Mouse (Mus musculus) cerebellum, postnatal 14 days (tissue): ENCODE measurements at regions not wholly inside any gene's neighbourhood (a gene's known extent, or its start where the extent isn't known, plus 50 kb on each side); places are given as distances from the start of the nearest gene placed in this dataset.
A peak's percentile ranks its signal among the peaks of the same experiment; 100 is the strongest.

Experiments
- DNase-seq, 2 experiments: peaks; one replicate each; pipeline ENCODE4 v3.0.0; 2021; ENCODE audit warnings: mixed read lengths in 2 of 2

DNA sequence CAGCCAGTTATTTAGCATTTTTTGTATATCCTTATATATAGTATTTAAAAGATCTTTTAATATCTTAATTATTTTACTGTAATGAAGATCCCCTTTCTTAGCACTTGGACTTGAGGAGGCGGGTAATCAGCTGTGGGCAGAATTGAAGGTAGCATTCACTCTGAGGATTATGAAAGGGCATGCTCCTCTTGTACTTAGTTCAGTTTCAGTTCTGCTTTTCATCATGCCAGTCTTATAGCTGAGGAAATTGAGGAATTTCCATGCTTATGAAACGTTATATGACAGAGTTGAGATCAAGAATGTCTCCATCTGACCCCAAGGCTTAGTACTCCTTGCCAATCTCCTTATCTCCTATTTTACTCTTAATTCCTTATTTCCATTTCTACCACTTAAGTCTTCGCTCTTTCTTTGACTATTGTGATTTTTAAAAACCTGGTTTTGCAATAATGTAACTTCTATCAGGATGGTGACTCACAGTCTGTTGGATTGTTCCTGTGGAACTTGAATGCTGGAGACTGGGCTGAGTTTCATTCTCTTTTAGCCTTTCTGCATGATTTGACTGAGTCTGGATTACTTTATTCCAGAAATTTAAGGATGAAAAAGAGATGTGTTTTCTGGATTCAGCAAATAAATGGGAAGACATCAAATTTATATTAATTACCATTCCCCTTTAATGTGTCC is 133.6 kb downstream of the Papss1 start:
- DNase-seq: no peak

- peak; percentile 67 to 68 for DNase-seq
Measured at GRCm38 (mm10) chr3:131703134-131703533, 138.6 kb downstream of the Papss1 start.

DNA sequence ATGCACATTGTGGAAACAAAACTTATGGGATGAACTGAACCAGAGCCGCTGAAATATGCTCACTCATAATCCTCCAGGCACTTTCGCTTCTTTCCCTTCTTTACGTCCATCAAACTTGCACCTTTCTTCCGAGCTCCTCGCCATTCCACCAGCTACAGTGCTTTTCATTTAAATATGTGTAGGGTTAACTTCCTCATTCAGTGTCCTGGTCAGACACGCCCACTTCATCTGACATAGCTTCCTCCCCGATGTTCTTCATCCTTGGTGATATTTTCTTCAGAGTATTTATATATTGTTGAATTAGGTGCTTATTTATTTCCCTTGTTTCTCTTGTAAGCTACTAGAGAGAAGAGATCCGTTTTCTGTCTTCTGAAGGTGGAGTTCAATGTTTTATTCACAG is 149.0 kb downstream of the Papss1 start:
- DNase-seq: no peak

DNA sequence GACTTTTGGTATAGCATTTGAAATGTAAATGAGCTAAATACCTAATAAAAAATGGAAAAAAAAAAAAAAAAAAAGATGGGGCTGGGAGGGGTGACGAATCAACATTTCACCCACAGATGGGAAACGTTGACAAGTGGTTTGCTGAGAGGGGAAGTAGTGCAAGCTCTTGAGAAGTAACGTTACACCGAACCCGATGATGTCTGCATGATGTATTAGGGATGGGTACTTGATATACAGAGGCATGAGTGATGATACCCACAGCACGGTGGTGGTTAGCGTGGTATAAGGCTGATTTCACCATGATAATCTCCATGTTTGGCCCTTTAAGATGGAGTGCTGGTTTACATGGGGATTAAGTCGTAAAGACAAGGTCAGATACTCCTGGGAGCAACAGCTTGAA is 154.2 kb downstream of the Papss1 start:
- no peak for DNase-seq

GRCm38 (mm10) chr3:131728618-131729017 is 164.1 kb downstream of the Papss1 start:
- no peak for DNase-seq

GRCm38 (mm10) chr3:131734226-131734625 is 169.7 kb downstream of the Papss1 start:
- no peak for DNase-seq

GRCm38 (mm10) chr3:131737461-131737860 is 172.9 kb downstream of the Papss1 start:
- DNase-seq: peak; percentile 35 to 50

DNA sequence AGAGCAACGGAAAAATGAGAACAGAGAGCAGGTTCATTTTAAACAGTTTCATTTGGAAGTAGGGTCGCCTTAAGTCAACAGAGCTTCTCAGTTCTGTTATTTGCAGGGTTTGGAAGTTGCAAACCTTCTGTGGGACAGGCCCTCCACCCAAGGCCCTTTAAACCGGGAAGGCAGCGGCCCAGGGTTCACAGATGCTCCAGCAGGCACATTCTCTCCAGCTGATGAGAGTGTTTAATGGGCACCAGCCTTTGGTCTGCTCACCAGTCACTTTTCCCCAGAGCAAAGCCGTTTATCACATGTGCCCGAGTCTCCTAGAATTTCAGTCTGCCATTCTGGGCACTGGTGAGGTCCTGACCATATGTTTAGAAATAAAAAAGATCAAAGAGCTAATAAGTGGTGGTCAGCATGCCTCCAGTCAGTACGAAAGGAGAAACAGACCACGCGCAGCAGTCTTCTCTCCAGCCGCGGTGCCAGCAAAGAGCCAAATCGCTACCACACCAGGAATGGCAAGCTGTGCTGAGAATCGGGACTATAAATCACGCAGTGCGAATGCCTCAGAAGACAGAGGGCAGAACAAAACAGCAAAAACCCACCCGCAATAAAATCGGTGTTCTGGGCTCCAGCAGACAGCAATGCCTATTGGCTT is 173.5 kb downstream of the Papss1 start:
- DNase-seq: peak; percentile 8 to 25

- DNase-seq: no peak
Measured at GRCm38 (mm10) chr3:131755537-131755936, 191.0 kb downstream of the Papss1 start.

- DNase-seq: no peak
Measured at GRCm38 (mm10) chr3:131756126-131756525, 191.6 kb downstream of the Papss1 start.

- no peak for DNase-seq
Measured at GRCm38 (mm10) chr3:131769976-131770375, 205.4 kb downstream of the Papss1 start.

DNA sequence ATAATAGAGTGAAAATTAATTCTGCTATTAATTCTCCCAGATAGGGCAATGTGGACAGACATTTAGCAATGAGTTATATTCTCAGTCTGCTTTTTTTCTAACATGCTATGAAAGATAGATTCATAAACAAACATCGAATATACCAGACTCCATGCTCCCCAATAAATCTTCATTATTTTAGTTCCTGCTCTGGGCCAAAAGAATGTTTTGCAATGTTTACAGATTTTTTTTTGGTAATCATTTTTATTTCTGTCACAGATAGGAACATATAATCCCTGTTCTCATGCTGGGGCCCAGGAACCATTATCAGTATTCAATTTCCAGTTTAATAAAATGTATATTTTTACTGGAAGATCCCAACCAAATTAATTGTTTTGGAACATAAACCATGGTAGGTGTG is 205.9 kb downstream of the Papss1 start:
- no peak for DNase-seq

GRCm38 (mm10) chr3:131771863-131772546 is 207.4 kb downstream of the Papss1 start:
- no peak for DNase-seq

DNA sequence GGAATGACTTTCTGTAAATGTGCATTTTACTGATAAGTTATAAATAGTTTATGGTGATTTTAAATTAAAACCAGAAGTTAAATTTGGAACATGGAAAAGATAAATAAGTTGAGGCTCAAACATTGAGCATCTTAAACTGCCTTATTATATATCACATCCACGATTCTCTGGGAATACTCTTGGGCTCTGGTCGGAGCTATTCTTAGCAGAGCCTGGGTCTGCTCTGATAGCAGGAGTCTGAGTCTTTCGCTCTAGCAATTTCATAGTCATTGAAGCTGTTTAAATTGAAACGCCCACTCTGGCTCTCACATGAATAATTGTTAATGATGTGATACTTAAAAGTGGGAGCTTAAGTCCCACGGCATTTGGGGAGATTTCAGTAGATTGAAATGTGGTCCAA is 208.0 kb downstream of the Papss1 start:
- DNase-seq: no peak

DNA sequence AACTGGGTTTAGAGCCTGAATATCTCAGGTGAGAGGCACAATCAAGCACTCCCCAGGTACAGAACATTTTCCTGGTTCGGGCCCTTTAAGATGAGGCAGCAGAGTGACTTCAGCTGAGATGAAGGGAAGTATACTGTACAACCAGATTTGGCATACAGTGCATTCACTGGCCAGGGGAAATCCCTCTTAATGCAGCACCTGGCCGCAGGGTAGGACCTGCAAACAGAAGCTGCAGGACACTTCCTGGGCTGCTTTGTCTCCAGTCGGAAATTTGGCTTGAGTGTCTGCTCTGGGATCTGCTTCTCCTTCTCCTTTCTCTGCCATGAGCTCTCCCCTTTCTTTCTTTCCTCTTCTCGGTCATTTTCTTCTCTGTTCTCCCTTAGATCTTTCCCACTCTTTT is 210.9 kb downstream of the Papss1 start:
- peak; percentile 10 to 42 for DNase-seq

GRCm38 (mm10) chr3:131776650-131777049 is 212.1 kb downstream of the Papss1 start:
- DNase-seq: no peak

DNA sequence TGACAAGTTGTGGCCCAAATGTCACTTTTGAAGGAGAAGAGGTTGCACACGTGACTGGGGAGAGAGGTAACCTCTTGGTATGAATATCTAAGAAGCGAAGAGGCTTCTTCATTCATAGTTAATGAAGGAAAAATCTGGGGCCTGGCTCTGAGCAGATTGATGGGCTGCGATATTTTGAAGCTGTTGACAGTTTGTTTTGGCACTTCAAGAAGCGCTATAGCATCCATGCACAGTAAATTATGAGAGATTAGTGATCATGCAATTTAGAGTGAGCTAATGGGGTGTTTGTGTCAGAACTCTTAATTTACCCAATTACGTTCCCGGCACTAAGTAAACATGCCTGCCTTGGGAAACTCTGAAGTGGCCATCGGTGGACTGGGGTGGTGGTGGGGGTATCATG is 215.2 kb downstream of the Papss1 start:
- no peak for DNase-seq

DNA sequence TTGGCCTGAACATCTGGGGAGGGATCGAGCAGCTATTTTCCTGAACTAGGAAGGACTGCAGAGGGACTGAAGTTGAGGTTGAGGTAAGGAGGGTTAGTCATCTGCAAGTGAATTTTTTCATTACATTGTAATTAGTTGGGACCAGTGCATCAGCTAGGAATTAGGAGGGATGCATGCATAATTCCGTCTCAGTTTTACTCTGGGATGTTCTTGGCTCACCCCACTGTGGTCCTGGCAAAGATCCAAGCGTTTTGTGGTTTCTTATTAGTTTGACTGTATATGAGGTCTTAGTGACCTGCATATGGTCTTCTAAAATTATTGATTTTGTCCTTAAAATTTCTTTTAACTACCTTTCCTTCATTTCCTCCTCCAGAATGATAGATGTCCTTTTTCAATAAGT is 221.0 kb downstream of the Papss1 start:
- DNase-seq: peak; percentile 20 to 27

DNA sequence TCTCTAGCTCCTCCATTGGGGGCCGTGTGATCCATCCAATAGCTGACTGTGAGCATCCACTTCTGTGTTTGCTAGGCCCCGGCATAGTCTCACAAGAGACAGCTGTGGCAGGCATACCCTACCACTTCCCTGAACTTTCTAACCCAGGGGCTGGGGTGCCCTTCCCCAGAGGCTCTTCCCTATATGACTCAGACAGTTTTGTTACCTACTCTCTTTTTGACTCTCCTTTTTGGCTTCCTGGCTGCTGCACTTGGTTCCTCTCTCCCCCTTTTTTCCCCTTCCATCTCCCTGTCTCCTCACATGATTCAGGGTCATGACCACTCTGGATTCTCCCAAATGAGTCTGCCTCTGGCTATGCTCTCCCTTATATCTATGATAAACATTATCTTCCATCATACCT is 223.8 kb downstream of the Papss1 start:
- no peak for DNase-seq

DNA sequence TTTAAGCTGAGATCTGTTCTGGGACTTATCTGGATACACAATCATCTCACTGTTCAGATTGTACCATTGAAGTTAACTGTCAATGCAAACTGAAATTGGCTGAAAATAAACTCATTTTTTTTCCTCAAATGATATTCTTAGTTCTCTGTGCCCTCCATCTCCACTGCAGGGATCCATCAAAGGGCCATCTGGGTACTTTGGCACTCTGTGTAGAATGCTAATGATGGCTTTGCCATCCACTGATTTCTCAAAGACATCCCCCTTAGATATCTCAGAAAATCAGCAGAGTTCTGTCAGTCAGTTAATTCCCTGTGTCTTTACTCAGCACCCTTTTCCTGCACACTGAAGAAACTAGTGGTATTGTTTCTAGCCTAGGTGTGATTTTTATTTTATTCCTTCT is 224.6 kb downstream of the Papss1 start:
- peak; percentile 65 to 79 for DNase-seq

DNA sequence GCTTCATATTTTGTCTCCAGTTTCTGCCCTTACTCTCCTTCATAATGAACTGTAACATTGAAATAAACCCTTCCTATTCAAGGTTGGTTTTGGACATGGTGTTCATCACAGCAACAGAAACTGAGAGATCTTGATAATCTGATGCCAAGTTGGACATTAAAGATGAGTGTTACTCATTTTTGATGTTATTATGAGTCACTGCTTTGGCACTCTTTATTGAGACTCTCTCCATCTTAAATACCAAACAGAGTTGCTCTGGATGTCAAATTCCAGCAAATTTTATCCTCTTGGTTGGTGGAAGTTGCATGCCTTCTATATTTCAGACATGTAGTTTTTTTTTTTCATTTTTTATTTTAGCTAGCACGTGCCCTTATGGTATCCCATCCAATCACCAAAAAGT is 229.5 kb downstream of the Papss1 start:
- no peak for DNase-seq

GRCm38 (mm10) chr3:131795108-131796005 is 230.8 kb downstream of the Papss1 start:
- DNase-seq: no peak

DNA sequence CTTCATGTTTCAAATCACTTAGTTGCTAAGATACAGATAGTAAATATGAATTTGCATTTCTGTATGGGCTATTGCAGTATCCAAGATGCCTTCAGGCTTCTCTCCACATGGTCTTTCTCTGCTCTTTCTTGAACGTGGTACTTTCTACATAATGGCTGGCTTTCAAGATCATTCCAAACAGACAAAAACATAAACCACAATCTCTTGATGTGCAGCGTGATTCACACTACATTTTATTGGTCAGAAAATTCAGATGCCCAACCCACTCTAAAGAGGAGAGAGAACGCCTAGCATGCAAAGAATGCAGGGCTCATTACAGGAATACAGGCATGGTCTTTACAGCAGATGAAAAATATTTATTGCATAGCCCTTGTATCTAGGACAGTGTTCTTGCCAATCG is 235.2 kb downstream of the Papss1 start:
- no peak for DNase-seq
